Mouse (Mus musculus) 3134 (cell line): ENCODE results near the gene Fkbp4.
"Not testable (repeated sequence)": the region's sequence is repeated elsewhere in the genome, so short reads cannot be mapped to it uniquely, and the experiment has no call there.

ENCODE experiments used
- DNase-seq: peaks from one replicate; pipeline ENCODE4 v3.0.0-alpha.2; 2011; ENCODE audit warnings: low spot score; ENCODE audit not compliant: insufficient read length; ENCODE audit errors: extremely low read depth

Fkbp4 gene

GRCm38 (mm10) chr6:128399421-128400185 is 38.9 kb downstream of the Fkbp4 start:
- DNase-seq = no peak

- DNase-seq = no peak
Measured at GRCm38 (mm10) chr6:128398996-128399395, 39.5 kb downstream of the Fkbp4 start, which contains the start of gene Nrip2. Gene Nrip2 (plus strand): TSS chr6:128399296.

GRCm38 (mm10) chr6:128397574-128398261 is 40.8 kb downstream of the Fkbp4 start:
- no peak for DNase-seq

- no peak for DNase-seq
Measured at GRCm38 (mm10) chr6:128390683-128391082, 47.8 kb downstream of the Fkbp4 start.

GRCm38 (mm10) chr6:128389185-128389584 is 49.3 kb downstream of the Fkbp4 start:
- no peak for DNase-seq

GRCm38 (mm10) chr6:128385026-128385425 is 53.5 kb downstream of the Fkbp4 start:
- no peak for DNase-seq

- no peak for DNase-seq
Measured at GRCm38 (mm10) chr6:128383752-128384151, 54.7 kb downstream of the Fkbp4 start.

GRCm38 (mm10) chr6:128381254-128381653 is 57.2 kb downstream of the Fkbp4 start:
- DNase-seq = no peak

GRCm38 (mm10) chr6:128380594-128381167 is 57.8 kb downstream of the Fkbp4 start:
- DNase-seq = not testable (repeated sequence)
